Mouse (Mus musculus) heart, adult 2 months (tissue): ENCODE measurements around the gene Slc4a8. TPM values are rescaled to one million over a fixed set of nuclear protein-coding genes. Genes with fewer than 3 reads are reported as not detected.
A peak's percentile ranks its signal among the peaks of the same experiment; 100 is the strongest.

ENCODE experiments used
- DNase-seq, 2 experiments: peaks; one replicate each; pipeline ENCODE4 v3.0.0; 2021
- H3K27ac ChIP-seq: fragments of 200-600 bp; 2 replicates; pipeline ENCODE4 v1.8.1; 2022
- H3K27me3 ChIP-seq: fragments of 200-500 bp; 2 replicates; pipeline ENCODE4 v1.6.1; 2012; ENCODE audit warnings: mild to moderate bottlenecking, low read length, inconsistent platforms, mixed read lengths; ENCODE audit not compliant: control insufficient read depth, insufficient read depth
- H3K36me3 ChIP-seq: fragments of 200-500 bp; 2 replicates; pipeline ENCODE4 v1.6.1; 2012; ENCODE audit warnings: low read length, inconsistent platforms; ENCODE audit not compliant: control insufficient read depth, insufficient read depth
- H3K4me1 ChIP-seq: fragments of 200-500 bp; 2 replicates; pipeline ENCODE4 v1.6.1; 2011; ENCODE audit warnings: low read length; ENCODE audit not compliant: control insufficient read depth, insufficient read depth
- H3K4me3 ChIP-seq: fragments of 200-600 bp; 2 replicates; pipeline ENCODE4 v1.8.1; 2022
- H3K79me2 ChIP-seq: fragments of 200-500 bp; replicated peaks from 2 replicates; pipeline ENCODE4 v1.6.1; 2012; ENCODE audit warnings: mild to moderate bottlenecking, inconsistent platforms, low read length, moderate library complexity, mixed read lengths; ENCODE audit not compliant: control insufficient read depth, insufficient read depth
- H3K9ac ChIP-seq: fragments of 200-500 bp; 2 replicates; pipeline ENCODE4 v1.6.1; 2012; ENCODE audit warnings: low read depth, mild to moderate bottlenecking, control low read depth, inconsistent platforms, low read length, mixed read lengths
- CTCF ChIP-seq: fragments of 200-600 bp; IDR thresholded peaks from 2 replicates; pipeline ENCODE4 v1.8.1; 2022; ENCODE audit warnings: antibody characterized with exemption, mild to moderate bottlenecking, moderate library complexity
- EP300 ChIP-seq: fragments of 200-500 bp; IDR thresholded peaks from 2 replicates; pipeline ENCODE4 v1.6.1; 2011; ENCODE audit warnings: low read depth, low read length, control low read depth; ENCODE audit not compliant: insufficient read depth
- POLR2A ChIP-seq: fragments of 200-500 bp; IDR thresholded peaks from 2 replicates; pipeline ENCODE4 v1.6.1; 2011; ENCODE audit warnings: mild to moderate bottlenecking, low read depth, low read length, control low read depth; ENCODE audit not compliant: insufficient read depth
- WGBS: fragments of 180-500 bp; shearing (Covaris S2); methylation state at CpG from one replicate; pipeline ENCODE4 v1.1.7; 2018; 5-methylcytosine and 5-hydroxymethylcytosine counted together
- intact Hi-C: fragments of 180-260 bp; cut with DNase I; formaldehyde crosslinking; loops from one replicate; pipeline ENCODE4 v1.15.1; 2025
- polyA plus RNA-seq: library from polyadenylated mRNA; depleted of rRNA; stranded (reverse); fragments of >200 nt; gene quantifications from 2 replicates; pipeline ENCODE4 v1.2.3, GENCODE M21; 2012
- total RNA-seq, 2 experiments: library from RNA; stranded (reverse); gene quantifications; 2 replicates each; pipeline ENCODE4 v1.2.3; 2021

The Slc4a8 gene
- total and polyA plus RNA-seq, 3 experiments, result 0.96 to 4.1 (median 2.8) TPM

DNA sequence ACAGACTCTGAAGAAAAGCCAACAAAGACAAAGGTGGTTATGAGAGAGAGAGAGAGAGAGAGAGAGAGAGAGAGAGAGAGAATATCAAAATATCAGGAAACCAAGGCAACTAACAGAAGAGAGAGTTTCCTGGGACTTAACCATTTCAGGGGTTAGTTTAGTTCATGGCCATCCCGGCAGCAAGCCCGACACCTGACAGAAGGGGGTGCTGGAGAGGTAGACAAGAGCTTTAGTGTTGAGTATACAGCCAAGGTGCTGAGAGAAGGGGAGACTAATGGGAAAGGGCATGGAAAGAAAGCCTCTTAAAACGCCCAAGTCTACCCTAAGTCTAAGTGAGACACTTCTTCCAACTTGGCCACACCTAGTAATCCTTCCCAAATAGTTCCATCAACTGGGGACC lies 104.0 kb downstream of the Slc4a8 start:
- WGBS, result 39% methylated on average over 3 of the region's 3 CpGs
- Histone ChIP-seq H3K9ac (no peak overlapping the region), H3K79me2 (no peaks in the 10 kb centered on the region), H3K27me3 (peaks cover 9% of the 10 kb centered on the region), H3K4me1 (peaks cover 2% of the 10 kb centered on the region; the same call in 1 of the 2 replicates), H3K4me3 (no peak overlapping the region), H3K27ac (no peak overlapping the region), H3K36me3 (no peaks in the 10 kb centered on the region)
- no peak for DNase-seq
- no peak for TF ChIP-seq POLR2A
- TF ChIP-seq CTCF, result no peak
- no peak for TF ChIP-seq EP300
- intact Hi-C loops, result no loop called here

- no peak for DNase-seq
- no peaks in the 10 kb centered on the region for H3K36me3 ChIP-seq
- no peak within 1 kb of the TSS for H3K27ac ChIP-seq
- intact Hi-C loops, result no loop called here
- peaks cover 2% of the 10 kb centered on the region; the same call in 1 of the 2 replicates for H3K4me1 ChIP-seq
- WGBS, result 72% methylated on average over 7 of the region's 7 CpGs
- no peak within 1 kb of the TSS for H3K4me3 ChIP-seq
- peaks cover 11% of the 10 kb centered on the region for H3K27me3 ChIP-seq
- H3K9ac ChIP-seq, result no peak within 1 kb of the TSS
- no peaks in the 10 kb centered on the region for H3K79me2 ChIP-seq
- no peak for TF ChIP-seq CTCF
- no peak for TF ChIP-seq POLR2A
- TF ChIP-seq EP300, result no peak
Measured at GRCm38 (mm10) chr15:100869558-100869957, 108.0 kb downstream of the Slc4a8 start, which contains the start of gene Scn8a. Gene Scn8a (plus strand): TSS chr15:100869858.

DNA sequence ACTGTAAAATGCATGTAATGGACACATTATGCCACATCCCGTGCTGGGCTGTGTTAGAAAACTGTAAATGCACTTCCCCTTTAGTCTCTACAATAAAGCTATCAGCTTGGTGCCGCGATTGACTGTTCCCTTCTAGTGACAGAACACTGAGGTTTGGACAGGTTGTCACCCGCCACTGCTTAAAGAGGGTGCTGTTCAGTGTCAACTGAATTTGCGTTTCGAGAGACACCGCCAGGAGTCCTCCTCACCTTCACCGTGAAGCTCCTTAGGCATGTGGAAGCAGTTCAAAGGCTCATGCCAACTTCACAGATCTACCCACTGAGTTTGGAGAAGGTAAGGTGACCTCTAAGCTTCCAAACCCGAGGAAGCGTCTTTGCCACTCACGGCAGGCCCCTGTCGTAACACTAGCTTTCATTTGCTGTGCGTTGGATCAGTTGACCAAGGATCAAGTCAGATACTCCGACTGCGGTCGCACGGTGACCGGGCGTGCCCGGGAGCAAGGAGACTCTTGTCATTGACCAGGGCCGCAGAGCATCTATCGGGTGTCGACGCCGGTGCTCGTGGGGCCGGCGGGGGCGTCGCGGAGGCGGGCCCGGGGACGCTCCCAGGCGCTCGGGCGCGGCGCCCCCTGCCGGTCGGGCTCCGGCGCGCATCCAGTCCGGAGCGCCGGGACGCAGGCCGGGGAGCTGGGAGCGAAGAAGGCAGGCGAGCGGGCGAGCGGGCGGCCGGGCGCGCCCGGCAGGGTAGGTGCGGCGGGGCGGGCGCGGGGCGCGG lies 108.6 kb downstream of the Slc4a8 start:
- intact Hi-C loops, result no loop called here

GRCm38 (mm10) chr15:100870775-100871106 lies 109.2 kb downstream of the Slc4a8 start:
- peaks cover 2% of the 10 kb centered on the region; the same call in 1 of the 2 replicates for H3K4me1 ChIP-seq
- intact Hi-C loops, result no loop called here
- TF ChIP-seq POLR2A, result no peak
- TF ChIP-seq CTCF, result no peak
- TF ChIP-seq EP300, result no peak
- peaks cover 11% of the 10 kb centered on the region for H3K27me3 ChIP-seq
- DNase-seq, result no peak
- no peaks in the 10 kb centered on the region for H3K79me2 ChIP-seq
- H3K9ac ChIP-seq, result no peak overlapping the region
- H3K36me3 ChIP-seq, result no peaks in the 10 kb centered on the region
- no peak overlapping the region for H3K27ac ChIP-seq
- 15% methylated on average over 63 of the region's 69 CpGs for WGBS
- no peak overlapping the region for H3K4me3 ChIP-seq

More for the DNA sequence above, 108.6 kb downstream of the Slc4a8 start:
- TF ChIP-seq POLR2A (no peak), EP300 (no peak), CTCF (peak; percentile 48)
- H3K36me3 ChIP-seq, result no peaks in the 10 kb centered on the region
- peaks cover 2% of the 10 kb centered on the region; the same call in 1 of the 2 replicates for H3K4me1 ChIP-seq
- H3K27me3 ChIP-seq, result peaks cover 11% of the 10 kb centered on the region
- 4% methylated on average over 63 of the region's 66 CpGs for WGBS
- H3K79me2 ChIP-seq, result no peaks in the 10 kb centered on the region
- no peak overlapping the region for H3K4me3 ChIP-seq
- DNase-seq, result peak; percentile 31 to 53
- H3K27ac ChIP-seq, result no peak overlapping the region
- no peak overlapping the region for H3K9ac ChIP-seq

DNA sequence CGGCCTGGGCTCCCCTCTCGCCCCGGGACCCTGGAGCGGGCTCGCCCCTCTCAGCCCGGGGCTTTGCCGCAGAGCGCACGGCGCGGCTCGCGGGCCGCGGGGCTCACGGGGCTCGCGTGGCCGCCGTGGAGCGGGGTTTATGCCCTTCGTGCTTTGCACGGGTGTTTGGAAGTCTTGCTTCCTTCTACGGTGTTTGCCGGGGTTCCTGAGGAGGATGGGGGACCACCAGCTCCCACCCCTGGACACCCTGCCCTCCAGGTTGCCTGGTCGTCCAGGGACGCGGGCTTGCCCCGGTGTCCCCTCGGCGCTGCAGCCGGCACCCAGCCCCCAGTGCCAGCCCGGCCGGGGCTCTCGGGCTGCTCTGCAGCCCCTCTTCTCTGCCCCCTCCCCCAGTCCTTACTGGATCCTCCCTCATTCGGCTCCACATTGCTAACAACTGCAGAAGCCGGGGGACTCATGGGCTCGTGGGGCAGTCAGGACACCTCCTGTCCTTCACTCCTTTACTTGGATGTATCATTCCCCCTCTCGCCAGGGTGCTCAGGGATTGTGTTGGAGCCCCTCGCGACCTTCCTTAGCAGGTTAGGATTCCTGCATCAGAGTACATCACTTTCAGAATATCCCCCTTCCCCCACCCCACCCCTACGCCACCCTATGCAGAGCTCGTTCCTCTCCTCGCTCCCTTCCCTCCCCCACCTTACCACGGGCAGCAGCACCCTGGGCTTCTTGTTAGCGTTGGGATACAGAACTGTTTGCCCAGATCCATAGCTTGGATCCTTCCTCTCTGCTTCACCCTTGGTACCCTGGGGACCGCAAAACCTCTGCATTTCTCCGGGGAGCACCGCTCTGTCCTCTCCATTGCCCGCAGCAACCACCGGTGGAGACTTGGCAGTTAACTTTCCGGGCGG lies 109.8 kb downstream of the Slc4a8 start:
- Histone ChIP-seq H3K36me3 (no peaks in the 10 kb centered on the region), H3K4me3 (no peak overlapping the region), H3K4me1 (peaks cover 2% of the 10 kb centered on the region; the same call in 1 of the 2 replicates), H3K27ac (no peak overlapping the region), H3K9ac (no peak overlapping the region), H3K27me3 (peaks cover 11% of the 10 kb centered on the region), H3K79me2 (no peaks in the 10 kb centered on the region)
- WGBS, result 2% methylated on average over 51 of the region's 53 CpGs
- intact Hi-C loops, result no loop called here
- TF ChIP-seq CTCF (no peak), EP300 (no peak), POLR2A (no peak)
- no peak for DNase-seq
